Mouse (Mus musculus) kidney, postnatal 36 days (tissue): ENCODE data around the gene Lkaaear1.
A peak's percentile ranks its signal among the peaks of the same experiment; 100 is the strongest.

Source experiments
- DNase-seq, 2 experiments: peaks; one replicate each; pipeline ENCODE4 v3.0.0; 2021 to 2022; ENCODE audit warnings: mixed read lengths in 2 of 2

Lkaaear1 gene

GRCm38 (mm10) chr2:181698241-181698640 lies at the start of gene Lkaaear1:
Lkaaear1 (minus strand) TSS chr2:181698442.
- no peak for DNase-seq

- no peak for DNase-seq
These were observed 31.8 kb upstream of the Lkaaear1 start for GRCm38 (mm10) chr2:181730051-181730450.

DNA sequence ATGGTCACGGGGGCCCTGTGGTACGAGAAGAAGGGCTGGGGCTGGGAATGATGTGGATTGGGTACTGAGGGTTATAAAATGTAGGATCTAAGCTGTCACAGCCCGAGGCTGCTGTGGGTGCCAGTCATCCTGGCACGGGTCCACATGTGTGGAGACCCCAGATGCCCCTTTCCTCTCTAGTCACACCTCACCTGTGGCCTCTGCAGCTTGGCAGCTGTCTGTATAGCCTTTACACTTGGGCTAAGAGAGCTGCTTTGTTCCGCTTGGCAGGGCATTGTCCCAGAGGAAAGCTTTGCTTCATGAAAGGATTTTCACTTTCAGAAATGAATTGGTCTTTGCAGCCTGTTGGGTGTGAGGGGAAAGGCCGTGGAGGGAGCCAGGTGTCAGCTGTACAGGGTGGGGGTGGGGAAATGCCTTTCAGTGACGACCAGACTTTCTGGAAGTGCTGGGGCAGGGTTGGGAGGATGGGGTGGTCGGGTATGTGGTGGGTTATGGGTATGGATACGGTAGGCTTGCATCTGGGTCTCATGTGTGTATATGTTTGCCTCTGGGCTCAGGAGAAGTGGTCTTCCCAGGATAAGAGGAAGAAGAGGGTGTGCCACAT lies 29.5 kb upstream of the Lkaaear1 start:
- no peak for DNase-seq

DNA sequence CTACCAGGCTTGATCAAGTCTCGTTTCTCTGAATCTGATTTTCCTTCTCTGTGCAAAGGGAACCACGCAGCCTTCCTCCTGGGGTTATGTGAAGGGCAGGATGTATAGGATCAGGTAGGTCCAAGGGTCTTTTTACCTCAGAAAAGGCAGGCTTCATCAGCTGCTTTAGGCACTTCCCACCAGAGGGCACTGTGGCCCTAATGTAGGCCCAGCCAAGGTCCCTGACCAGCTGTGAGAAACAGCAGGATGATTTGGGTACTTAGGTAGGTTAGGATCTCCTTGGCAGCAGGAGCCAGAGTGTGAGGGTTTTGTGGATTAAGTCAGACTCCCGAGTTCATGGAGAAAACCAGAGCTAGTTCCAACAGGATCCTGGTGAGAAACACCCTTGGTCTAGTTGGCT lies 24.0 kb upstream of the Lkaaear1 start:
- DNase-seq = peak; percentile 10 to 71

DNA sequence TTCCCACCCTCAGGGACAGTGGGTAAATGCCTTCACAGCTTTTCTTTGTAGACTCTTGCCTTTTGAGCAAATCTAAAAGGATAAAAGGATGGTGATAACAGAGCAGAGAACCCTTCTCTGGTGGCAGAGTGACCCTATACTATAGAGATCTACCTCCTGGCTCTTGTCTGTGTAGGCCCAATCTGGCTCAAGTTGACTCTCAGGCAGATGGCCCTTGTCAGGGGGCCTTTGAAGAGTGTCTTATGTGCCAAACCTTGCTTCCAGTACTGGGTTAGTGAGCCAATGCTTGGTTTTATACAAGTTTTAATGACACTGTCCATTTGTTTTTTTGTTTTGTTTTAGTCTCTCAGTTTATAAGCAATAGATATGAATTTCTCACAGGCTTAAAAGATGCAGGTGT lies 23.0 kb upstream of the Lkaaear1 start:
- no peak for DNase-seq

- no peak for DNase-seq
These were observed 21.8 kb upstream of the Lkaaear1 start for GRCm38 (mm10) chr2:181720061-181720460.

DNA sequence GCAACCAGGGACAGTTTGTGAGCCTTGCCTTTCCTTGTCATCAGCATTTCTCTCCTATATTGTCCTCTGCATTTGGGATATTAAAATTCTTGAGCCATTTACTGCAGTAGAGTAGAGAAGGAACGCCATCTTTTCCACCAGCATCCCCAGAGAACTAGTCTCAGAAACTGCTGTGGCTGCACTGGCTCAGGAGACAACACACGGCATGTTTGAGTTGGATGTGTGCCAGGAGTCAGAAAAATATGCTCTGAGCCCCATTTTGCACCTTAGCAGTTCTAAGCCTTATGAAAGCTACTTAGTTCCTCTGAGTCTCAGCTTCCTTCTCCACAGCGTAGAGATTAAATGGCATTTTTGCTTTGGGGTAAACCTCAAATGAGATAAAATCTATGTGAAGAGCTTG lies 18.7 kb upstream of the Lkaaear1 start:
- DNase-seq = no peak

- DNase-seq = no peak
These were observed 17.1 kb upstream of the Lkaaear1 start for GRCm38 (mm10) chr2:181715382-181715781.

- no peak for DNase-seq
These were observed 16.7 kb upstream of the Lkaaear1 start, which contains the start of gene Oprl1 for GRCm38 (mm10) chr2:181714903-181715326. Oprl1 (plus strand) TSS chr2:181715016.

GRCm38 (mm10) chr2:181713749-181714148 lies 15.5 kb upstream of the Lkaaear1 start:
- no peak for DNase-seq

DNA sequence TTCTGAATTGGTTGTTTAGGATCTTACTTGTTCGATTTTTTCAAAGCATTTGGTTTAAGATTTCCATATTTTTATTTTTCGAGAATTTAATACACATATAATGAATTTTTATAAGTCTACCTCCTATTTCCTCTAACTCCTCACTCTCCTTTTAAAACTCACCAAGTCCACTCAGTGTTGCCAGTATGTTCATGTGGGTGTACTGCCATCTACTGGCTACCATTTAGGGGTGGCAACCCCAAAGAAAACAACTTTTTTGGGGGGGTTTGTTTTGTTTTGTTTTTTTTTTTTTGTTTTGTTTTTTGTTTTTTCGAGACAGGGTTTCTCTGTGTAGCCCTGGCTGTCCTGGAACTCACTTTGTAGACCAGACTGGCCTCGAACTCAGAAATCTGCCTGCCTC lies 8.4 kb upstream of the Lkaaear1 start:
- peak; percentile 23 to 53 for DNase-seq

- DNase-seq = no peak
These were observed 1.3 kb downstream of the Lkaaear1 start for GRCm38 (mm10) chr2:181696801-181697420.

DNA sequence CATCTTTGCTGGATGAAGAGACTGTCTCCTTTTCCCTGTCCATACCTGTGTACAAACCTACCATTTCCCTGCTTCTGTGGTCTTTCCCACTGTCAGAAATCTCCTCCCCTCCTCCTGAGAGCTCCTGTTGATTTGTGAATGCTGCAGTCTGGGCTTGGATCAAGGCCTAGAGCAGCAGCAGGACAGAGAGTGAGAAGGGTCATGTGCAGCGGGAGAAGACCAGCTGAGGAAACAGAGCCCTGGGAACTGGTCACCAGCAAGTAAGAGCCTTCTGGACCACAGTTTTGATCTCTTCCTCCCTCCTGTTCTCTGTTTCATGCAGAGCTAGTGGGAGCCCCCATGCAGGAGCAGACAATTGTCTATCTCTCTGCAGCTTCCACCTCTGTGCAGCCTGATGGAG lies 2.5 kb downstream of the Lkaaear1 start:
- DNase-seq = no peak

- no peak for DNase-seq
These were observed 3.7 kb downstream of the Lkaaear1 start for GRCm38 (mm10) chr2:181694581-181694980.

GRCm38 (mm10) chr2:181693339-181694280 lies 4.6 kb downstream of the Lkaaear1 start, which contains the start of gene Rgs19:
Rgs19 (minus strand) TSS chr2:181693977.
- DNase-seq = peak; percentile 78 to 85

GRCm38 (mm10) chr2:181692304-181692703 lies 5.9 kb downstream of the Lkaaear1 start:
- no peak for DNase-seq

DNA sequence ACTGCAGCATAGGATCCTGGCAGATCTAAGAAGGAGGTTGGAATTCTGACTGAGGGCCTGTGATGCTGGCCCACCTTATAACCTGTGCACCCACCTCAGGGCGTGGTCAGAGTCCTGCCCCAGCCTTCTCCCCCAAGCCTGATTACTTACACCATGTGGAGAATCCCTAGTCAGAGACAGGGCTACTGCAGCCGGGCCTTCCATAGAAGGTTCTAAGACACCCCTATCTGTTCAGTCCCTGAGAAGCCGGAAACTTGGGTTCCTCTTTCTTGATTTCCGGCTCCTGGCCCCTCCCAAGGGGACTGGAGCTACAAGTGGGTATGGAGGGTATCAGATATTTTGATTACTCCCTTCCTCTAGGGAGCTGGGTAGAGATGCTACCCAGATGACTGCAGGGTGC lies 6.7 kb downstream of the Lkaaear1 start:
- no peak for DNase-seq

- no peak for DNase-seq
These were observed 7.2 kb downstream of the Lkaaear1 start for GRCm38 (mm10) chr2:181691083-181691482.

- no peak for DNase-seq
These were observed 8.6 kb downstream of the Lkaaear1 start for GRCm38 (mm10) chr2:181689466-181690160.

DNA sequence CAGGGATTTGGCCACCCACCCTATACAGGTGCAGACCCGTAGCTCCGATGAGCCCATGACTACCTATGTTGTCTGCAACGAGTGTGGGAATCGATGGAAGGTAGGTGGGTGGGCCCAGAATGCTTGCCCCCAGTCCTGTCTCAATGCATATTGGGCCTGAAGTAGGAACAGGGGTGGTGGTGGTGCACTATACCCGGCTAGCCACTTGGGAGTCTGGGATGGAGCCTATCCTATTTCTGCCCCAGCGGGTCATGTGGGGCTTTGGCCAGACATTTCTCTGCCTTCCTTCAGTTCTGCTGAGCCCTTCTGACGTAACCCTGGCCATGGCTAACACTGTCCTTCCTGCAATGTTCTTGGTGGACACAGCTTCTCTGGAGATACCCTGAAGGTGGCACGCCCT lies 10.7 kb downstream of the Lkaaear1 start:
- DNase-seq = no peak

- no peak for DNase-seq
These were observed 12.6 kb downstream of the Lkaaear1 start for GRCm38 (mm10) chr2:181685686-181686085.

DNA sequence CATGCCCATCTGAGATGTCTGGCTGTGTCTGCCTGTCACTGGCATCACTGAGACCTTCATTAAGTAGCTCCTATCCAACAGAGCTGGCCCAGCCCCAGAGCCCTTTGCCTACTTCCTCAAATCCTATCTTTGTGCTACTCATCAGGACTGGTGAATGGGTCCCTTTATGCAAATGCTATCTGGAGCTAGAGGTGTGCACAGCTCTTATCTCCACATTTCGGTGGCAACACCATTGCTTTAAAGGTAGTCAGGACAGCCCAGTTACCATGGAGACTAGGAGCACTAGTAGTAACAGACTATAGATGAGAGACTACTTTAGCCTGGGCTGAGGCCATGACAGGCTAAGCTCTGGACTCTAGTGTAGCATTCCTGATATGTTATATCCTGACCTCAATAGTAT lies 13.5 kb downstream of the Lkaaear1 start:
- DNase-seq = no peak

- no peak for DNase-seq
These were observed 14.9 kb downstream of the Lkaaear1 start for GRCm38 (mm10) chr2:181683381-181683780.
